Mouse (Mus musculus) cerebellum, adult 2 months (tissue): Measurements from ENCODE around the gene Dusp18.

ENCODE experiments used
- CTCF ChIP-seq: fragments of 200-500 bp; IDR thresholded peaks from 2 replicates; pipeline ENCODE4 v1.5.1; 2011; ENCODE audit warnings: low read depth, mild to moderate bottlenecking, control low read depth, low read length, moderate library complexity, borderline replicate concordance; ENCODE audit not compliant: insufficient read depth
- POLR2A ChIP-seq: fragments of 200-500 bp; IDR thresholded peaks from 2 replicates; pipeline ENCODE4 v1.6.1; 2011; ENCODE audit warnings: low read length, control low read depth, borderline replicate concordance; ENCODE audit not compliant: insufficient read depth

- TF ChIP-seq CTCF (no peak), POLR2A (no peak)
Observed at GRCm38 (mm10) chr11:3849469-3850314, 45.3 kb upstream of the Dusp18 start.
